Mouse (Mus musculus) forebrain, postnatal 0 days (tissue): ENCODE measurements around the gene Gcnt7. TPM values are rescaled to one million over a fixed set of nuclear protein-coding genes. Genes with fewer than 3 reads are reported as not detected.

ENCODE experiments used
- ATAC-seq: fragments of 200-750 bp; cut with Nextera tagmentation; 2 replicates; pipeline ENCODE4 v1.8.0; 2017; ENCODE audit warnings: mild to moderate bottlenecking, moderate library complexity
- DNase-seq: peaks from one replicate; pipeline ENCODE4 v3.0.0-alpha.2; 2015
- H3K27ac ChIP-seq: fragments of 300-500 bp; sonication (generic); 2 replicates; pipeline ENCODE4 v1.5.1; 2014; ENCODE audit warnings: low read depth, mild to moderate bottlenecking, antibody characterized with exemption, low read length, moderate library complexity, mixed read lengths
- H3K27me3 ChIP-seq: fragments of 300-500 bp; sonication (generic); 2 replicates; pipeline ENCODE4 v1.6.1; 2014; ENCODE audit warnings: mild to moderate bottlenecking, low read length, mixed read lengths; ENCODE audit not compliant: insufficient read depth
- H3K36me3 ChIP-seq: fragments of 300-500 bp; sonication (generic); 2 replicates; pipeline ENCODE4 v1.6.1; 2014; ENCODE audit warnings: mild to moderate bottlenecking, moderate library complexity; ENCODE audit not compliant: insufficient read depth
- H3K4me1 ChIP-seq: fragments of 300-500 bp; sonication (generic); 2 replicates; pipeline ENCODE4 v1.6.1; 2014; ENCODE audit warnings: antibody characterized with exemption; ENCODE audit not compliant: insufficient read depth
- H3K4me2 ChIP-seq: fragments of 300-500 bp; sonication (generic); 2 replicates; pipeline ENCODE4 v1.6.1; 2014; ENCODE audit warnings: low read depth, mild to moderate bottlenecking, moderate library complexity
- H3K4me3 ChIP-seq: fragments of 300-500 bp; sonication (generic); 2 replicates; pipeline ENCODE4 v1.5.1; 2014; ENCODE audit warnings: low read depth, low read length, mixed read lengths
- H3K9ac ChIP-seq: fragments of 300-500 bp; sonication (generic); 2 replicates; pipeline ENCODE4 v1.6.1; 2014; ENCODE audit warnings: mild to moderate bottlenecking
- H3K9me3 ChIP-seq: fragments of 300-500 bp; sonication (generic); 2 replicates; pipeline ENCODE4 v1.6.1; 2016; ENCODE audit warnings: low read length
- CTCF ChIP-seq: sonication (generic); IDR thresholded peaks from 2 replicates; pipeline ENCODE4 v1.5.1; 2016; ENCODE audit warnings: antibody characterized with exemption, control low read depth, low read depth
- WGBS: fragments of 180-500 bp; shearing (Covaris S2); extraction: QIAGEN DNeasy Blood & Tissue Kit; methylation state at CpG from one replicate; pipeline ENCODE4 v1.1.7; 2014; 5-methylcytosine and 5-hydroxymethylcytosine counted together
- polyA plus RNA-seq: library from polyadenylated mRNA; unstranded; fragments of >200 nt; fragmentation: Nextera tagmentation; extraction: Ambion mirVana; gene quantifications from 2 replicates; pipeline ENCODE4 v1.2.1, GENCODE M21; 2015
- total RNA-seq: library from RNA; depleted of rRNA; stranded (reverse); fragments of >200 nt; gene quantifications from 2 replicates; pipeline ENCODE4 v1.2.3, GENCODE M21; 2014

The Gcnt7 gene
- total and polyA plus RNA-seq, 2 experiments from 2014 or later, result 0.74 TPM; not detected in 1

DNA sequence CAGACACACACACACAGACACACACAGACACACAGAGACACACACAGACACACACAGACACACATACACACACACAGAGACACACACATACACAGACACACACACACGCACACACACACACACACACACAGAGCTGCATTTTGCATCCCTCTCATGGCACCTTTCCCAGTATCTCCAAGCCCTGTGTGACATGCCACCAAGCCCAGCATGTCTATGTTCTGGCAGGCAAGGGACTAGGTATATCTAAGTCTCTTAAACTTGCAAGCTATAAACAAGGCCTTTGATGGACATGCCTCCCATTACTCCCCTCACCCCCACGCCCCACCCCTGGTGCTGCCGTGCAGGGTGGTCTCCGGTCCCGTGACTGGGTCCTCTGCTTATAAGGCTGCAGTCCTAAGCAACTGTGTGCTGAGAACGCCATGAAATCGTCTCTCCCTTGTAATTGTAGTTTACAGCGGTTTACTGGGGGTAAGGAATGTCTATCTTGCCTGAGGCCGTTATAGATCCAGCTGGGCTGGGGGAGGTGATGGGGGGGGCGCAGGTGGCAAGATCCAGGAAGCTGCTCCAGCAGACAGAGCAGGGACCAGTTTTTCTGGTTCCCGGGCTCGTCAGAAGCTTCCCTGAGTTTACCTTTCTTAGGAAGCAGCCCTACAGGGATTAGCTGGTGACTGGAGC is 26.4 kb upstream of the Gcnt7 start:
- H3K4me2 ChIP-seq, result no peak overlapping the region
- no peak overlapping the region for H3K4me3 ChIP-seq
- no peaks in the 10 kb centered on the region for H3K9me3 ChIP-seq
- H3K27me3 ChIP-seq, result no peaks in the 10 kb centered on the region
- DNase-seq (no peak), ATAC-seq (no peak)
- H3K27ac ChIP-seq, result no peak overlapping the region
- no peak for TF ChIP-seq CTCF
- 43% methylated on average over 12 of the region's 12 CpGs for WGBS
- no peak overlapping the region for H3K9ac ChIP-seq
- H3K36me3 ChIP-seq, result no peaks in the 10 kb centered on the region
- H3K4me1 ChIP-seq, result no peaks in the 10 kb centered on the region

DNA sequence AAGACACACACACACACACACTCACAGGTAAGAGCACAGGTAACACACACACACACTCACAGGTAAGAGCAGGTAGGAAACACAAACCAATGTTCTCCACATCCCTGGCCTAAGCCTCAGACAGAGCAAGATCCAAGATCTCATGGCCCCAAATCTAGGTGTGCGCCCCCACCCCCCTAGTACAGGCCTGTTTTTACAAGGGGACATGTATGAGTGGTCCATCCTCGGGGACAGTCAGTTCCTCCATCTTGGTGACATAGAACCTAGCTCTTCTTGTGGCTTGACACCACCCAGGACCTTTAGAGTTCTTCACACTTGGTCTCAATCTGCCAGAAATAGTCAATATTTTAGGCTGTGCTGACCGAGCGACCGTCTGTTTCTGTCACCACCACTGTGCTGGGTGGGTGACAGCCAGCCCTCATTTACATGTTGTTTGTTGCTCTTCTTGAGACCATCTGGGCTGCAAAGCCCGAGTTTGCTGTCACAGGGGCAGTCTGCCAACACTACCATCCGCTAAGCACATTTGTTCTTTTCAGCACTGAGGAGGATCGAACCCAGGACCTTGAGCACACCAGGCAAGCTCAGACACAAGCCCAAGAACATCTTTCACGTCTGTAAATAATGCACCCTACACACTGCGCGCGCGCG is 25.5 kb upstream of the Gcnt7 start:
- no peak overlapping the region for H3K9ac ChIP-seq
- H3K4me1 ChIP-seq, result no peaks in the 10 kb centered on the region
- no peaks in the 10 kb centered on the region for H3K9me3 ChIP-seq
- no peak overlapping the region for H3K27ac ChIP-seq
- no peaks in the 10 kb centered on the region for H3K27me3 ChIP-seq
- DNase-seq (peak; percentile 84), ATAC-seq (peak; percentile 86)
- TF ChIP-seq CTCF, result no peak
- H3K4me3 ChIP-seq, result no peak overlapping the region
- no peak overlapping the region for H3K4me2 ChIP-seq
- WGBS, result 61% methylated on average over 14 of the region's 14 CpGs
- H3K36me3 ChIP-seq, result no peaks in the 10 kb centered on the region

- Histone ChIP-seq H3K36me3 (no peaks in the 10 kb centered on the region), H3K27ac (no peak overlapping the region), H3K27me3 (no peaks in the 10 kb centered on the region), H3K4me1 (no peaks in the 10 kb centered on the region), H3K4me2 (no peak overlapping the region), H3K4me3 (no peak overlapping the region), H3K9me3 (no peaks in the 10 kb centered on the region), H3K9ac (no peak overlapping the region)
- no peak for ATAC-seq
- WGBS, result 85% methylated on average over 16 of the region's 16 CpGs
- no peak for TF ChIP-seq CTCF
- DNase-seq, result no peak
Measured at GRCm38 (mm10) chr2:172481654-172482385, 23.4 kb upstream of the Gcnt7 start.

GRCm38 (mm10) chr2:172480296-172480695 is 21.9 kb upstream of the Gcnt7 start:
- 67% methylated on average over 7 of the region's 7 CpGs for WGBS
- no peak overlapping the region for H3K4me2 ChIP-seq
- no peak for ATAC-seq

GRCm38 (mm10) chr2:172477860-172478259 is 19.5 kb upstream of the Gcnt7 start:
- no peaks in the 10 kb centered on the region for H3K4me1 ChIP-seq
- peak; percentile 87 for DNase-seq
- no peaks in the 10 kb centered on the region for H3K27me3 ChIP-seq
- no peak overlapping the region for H3K4me2 ChIP-seq
- 1% methylated on average over 2 of the region's 2 CpGs for WGBS
- H3K9ac ChIP-seq, result no peak overlapping the region
- no peak overlapping the region for H3K27ac ChIP-seq
- H3K9me3 ChIP-seq, result no peaks in the 10 kb centered on the region
- peak; percentile 92 for TF ChIP-seq CTCF
- no peak overlapping the region for H3K4me3 ChIP-seq
- peak; percentile 79 for ATAC-seq
- no peaks in the 10 kb centered on the region for H3K36me3 ChIP-seq

More at GRCm38 (mm10) chr2:172480296-172480695, 21.9 kb upstream of the Gcnt7 start:
- no peak overlapping the region for H3K27ac ChIP-seq
- no peaks in the 10 kb centered on the region for H3K36me3 ChIP-seq
- no peaks in the 10 kb centered on the region for H3K27me3 ChIP-seq
- no peak for TF ChIP-seq CTCF
- DNase-seq, result no peak
- H3K9ac ChIP-seq, result no peak overlapping the region
- H3K9me3 ChIP-seq, result no peaks in the 10 kb centered on the region
- H3K4me3 ChIP-seq, result no peak overlapping the region
- H3K4me1 ChIP-seq, result no peaks in the 10 kb centered on the region

- Histone ChIP-seq H3K4me3 (no peak overlapping the region), H3K4me1 (no peaks in the 10 kb centered on the region), H3K9ac (no peak overlapping the region), H3K36me3 (no peaks in the 10 kb centered on the region), H3K4me2 (no peak overlapping the region), H3K27me3 (no peaks in the 10 kb centered on the region), H3K27ac (no peak overlapping the region), H3K9me3 (no peaks in the 10 kb centered on the region)
- ATAC-seq (no peak), DNase-seq (no peak)
- TF ChIP-seq CTCF, result no peak
- 43% methylated on average over 3 of the region's 3 CpGs for WGBS
Measured at GRCm38 (mm10) chr2:172477350-172477749, 19.0 kb upstream of the Gcnt7 start.
